Mouse (Mus musculus) natural killer cell, adult 2 months (primary cell): ENCODE results near the gene Tmem121.
"Not testable (repeated sequence)": the region's sequence is repeated elsewhere in the genome, so short reads cannot be mapped to it uniquely, and the experiment has no call there.

Source experiments
- DNase-seq, 2 experiments: peaks; one replicate each; pipeline ENCODE4 v3.0.0; 2022; ENCODE audit warnings: low spot score in 2 of 2

Tmem121 gene

DNA sequence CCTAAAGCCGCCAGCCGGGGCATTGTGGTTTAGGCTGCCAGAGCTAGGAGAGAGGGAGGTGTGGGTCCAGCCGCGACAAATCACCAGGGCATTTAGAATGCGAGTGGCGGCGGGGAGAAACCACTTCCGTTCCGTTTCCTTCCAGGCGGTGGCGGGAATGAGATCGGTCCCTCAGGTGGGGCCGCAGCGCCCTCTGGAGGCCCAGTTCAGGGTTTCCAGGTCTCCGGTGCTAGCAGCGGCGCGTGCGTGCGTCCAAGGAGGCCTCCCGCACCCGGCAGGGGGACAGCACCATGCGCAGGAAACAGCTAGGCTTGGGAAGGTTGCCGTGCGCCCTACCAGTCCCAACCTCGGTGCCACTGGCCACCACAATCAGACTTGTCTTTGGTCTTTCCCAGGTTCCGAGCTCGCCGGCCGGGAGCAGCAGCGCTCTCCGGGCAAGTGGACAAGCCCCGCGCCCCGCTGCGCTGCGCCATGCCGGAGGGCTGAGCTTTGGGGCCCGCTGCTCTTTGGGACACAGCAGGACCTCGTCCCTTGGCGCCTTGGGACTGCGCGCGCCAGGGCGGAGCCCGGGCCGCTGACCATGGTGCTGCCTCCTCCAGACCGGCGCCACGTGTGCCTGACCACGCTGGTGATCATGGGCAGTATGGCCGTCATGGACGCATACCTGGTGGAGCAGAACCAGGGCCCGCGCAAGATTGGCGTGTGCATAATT lies 2.0 kb downstream of the Tmem121 start:
- peak; percentile 73 to 80 for DNase-seq

DNA sequence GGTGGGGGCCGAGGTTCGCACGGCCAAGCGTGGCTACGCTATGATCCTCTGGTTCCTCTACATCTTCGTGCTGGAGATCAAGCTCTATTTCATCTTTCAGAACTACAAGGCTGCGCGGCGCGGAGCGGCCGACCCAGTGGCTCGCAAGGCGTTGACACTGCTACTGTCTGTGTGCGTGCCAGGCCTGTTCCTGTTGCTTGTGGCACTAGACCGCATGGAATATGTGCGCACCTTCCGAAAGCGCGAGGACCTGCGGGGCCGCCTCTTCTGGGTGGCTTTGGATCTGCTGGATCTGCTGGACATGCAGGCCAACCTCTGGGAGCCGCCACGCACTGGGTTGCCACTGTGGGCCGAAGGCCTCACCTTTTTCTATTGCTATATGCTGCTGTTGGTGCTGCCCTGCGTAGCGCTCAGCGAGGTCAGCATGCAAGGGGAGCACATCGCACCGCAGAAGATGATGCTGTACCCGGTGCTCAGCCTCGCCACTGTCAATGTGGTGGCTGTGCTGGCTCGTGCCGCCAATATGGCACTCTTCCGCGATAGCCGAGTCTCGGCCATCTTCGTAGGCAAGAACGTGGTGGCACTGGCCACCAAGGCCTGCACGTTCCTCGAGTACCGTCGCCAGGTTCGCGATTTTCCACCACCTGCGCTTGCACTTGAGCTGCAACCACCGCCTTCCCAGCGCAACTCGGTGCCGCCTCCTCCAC lies 2.8 kb downstream of the Tmem121 start:
- no peak for DNase-seq

GRCm38 (mm10) chr12:113193423-113193822 lies 7.7 kb downstream of the Tmem121 start:
- DNase-seq = no peak

DNA sequence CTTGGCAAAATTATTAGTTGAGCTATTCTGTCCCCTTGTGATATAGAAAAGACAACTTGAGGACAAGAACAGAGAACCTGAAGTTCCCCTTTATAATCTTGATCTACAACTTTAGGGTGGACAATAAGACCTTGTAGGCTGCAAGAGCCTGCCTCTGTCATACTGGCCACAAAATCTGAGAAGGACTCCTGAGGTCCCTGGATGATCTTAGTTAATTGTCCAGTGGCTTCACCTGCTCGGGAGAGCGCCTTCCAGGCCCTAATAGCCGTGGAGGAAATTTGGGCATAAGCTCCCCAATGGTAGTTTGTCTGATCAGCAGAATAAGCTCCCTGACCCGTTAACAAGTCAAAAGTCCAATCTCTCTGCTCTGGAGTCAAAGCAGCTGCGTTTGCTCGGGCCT lies 13.4 kb downstream of the Tmem121 start:
- not testable (repeated sequence) for DNase-seq

- DNase-seq = no peak
Measured at GRCm38 (mm10) chr12:113201301-113201700, 15.6 kb downstream of the Tmem121 start.

- DNase-seq = no peak
Measured at GRCm38 (mm10) chr12:113202008-113202407, 16.3 kb downstream of the Tmem121 start.

- DNase-seq = no peak
Measured at GRCm38 (mm10) chr12:113203522-113203921, 17.8 kb downstream of the Tmem121 start.

DNA sequence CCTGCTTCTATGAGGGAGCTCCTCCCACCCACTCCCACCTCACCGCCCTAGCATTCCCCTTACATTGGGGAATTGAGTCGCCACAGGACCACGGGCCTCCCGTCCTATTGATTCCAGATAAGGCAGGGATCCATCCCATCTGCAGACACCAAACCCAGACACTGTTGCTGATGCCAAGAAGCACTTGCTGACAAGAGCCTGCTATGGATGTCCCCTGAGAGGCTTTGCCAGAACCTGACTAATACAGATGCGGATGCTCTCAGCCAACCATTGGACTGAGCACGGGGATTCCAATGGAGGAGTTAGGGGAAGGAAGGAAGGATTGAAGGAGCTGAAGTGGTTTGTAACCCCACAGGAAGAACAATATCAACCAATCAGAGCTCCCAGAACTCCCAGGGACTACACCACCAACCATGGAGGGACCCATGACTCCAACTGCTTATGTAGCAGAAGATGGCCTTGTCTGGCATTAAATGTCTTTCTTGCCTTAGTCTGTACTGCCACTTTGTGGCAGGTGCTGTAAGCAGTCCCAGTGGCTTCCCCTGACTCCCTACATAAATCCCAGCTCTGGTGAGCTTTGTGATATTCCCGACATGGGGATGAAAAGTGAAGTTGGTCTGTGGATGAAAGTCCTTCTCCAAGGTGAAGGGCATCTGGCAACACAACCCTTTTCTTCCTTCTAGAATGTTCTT lies 19.7 kb downstream of the Tmem121 start:
- DNase-seq = no peak

DNA sequence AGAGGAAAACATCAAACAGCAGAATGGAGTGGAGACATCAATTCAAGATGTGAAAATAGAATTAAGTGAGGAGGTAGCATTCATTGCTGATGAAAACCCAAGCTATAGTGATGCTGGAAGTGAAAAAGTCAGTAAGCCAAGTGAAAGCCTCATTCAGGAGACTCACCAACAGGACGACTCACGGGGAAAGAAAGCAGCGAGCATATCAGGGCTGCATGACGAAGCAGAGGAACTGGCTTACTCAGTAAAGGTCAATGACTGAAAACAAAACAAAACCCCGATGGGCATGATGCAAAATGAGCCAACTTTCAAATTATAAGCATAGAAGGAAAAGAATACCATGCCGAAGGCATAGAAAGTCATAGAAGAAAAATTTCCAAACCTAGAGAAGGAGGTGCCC lies 22.0 kb downstream of the Tmem121 start:
- no peak for DNase-seq

GRCm38 (mm10) chr12:113210586-113211378 lies 25.1 kb downstream of the Tmem121 start:
- no peak for DNase-seq

DNA sequence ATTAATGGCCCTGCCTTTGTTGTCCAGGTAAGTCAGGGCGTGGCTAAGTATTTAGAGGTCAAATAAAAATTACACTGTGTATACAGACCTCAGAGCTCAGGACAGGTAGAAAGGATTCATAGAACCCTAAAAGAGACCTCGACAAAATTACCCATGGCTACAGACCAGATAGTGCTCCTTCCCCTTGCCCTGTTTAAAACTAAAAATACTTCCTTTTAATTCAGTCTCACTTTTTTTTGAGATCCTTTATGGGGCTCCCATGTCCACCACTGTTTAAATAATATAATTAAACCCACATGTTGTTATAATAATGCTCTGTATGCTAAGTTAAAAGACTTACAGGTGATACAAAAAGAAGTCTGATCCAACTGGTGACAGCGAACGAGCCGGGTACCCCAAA lies 26.0 kb downstream of the Tmem121 start:
- no peak for DNase-seq

- no peak for DNase-seq
Measured at GRCm38 (mm10) chr12:113212326-113212924, 26.7 kb downstream of the Tmem121 start.

DNA sequence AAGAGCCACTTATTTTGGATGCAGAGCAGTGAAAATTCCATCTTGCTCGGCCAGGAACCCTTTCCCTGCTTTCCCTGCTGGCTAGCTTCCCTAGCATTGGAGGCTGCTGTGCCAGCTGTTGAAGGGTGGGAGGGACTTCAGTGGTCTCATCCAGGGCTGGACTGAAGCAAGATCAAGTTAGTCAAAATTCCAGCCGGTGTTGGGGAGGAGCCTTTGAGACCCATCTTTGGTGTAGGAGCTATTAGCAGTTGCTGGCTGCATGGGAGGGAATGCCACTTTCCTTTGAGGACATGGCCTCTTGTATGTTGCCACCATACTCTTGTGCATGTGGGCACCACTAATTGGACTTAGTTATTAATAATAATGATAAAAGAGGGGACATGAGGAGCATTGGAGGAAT lies 27.5 kb downstream of the Tmem121 start:
- DNase-seq = no peak

GRCm38 (mm10) chr12:113214072-113214808 lies 28.5 kb downstream of the Tmem121 start:
- DNase-seq = no peak

- no peak for DNase-seq
Measured at GRCm38 (mm10) chr12:113214972-113215666, 29.4 kb downstream of the Tmem121 start.

- peak; percentile 57 to 75 for DNase-seq
Measured at GRCm38 (mm10) chr12:113215667-113216346, 30.1 kb downstream of the Tmem121 start.

- DNase-seq = peak; percentile 68 to 84
Measured at GRCm38 (mm10) chr12:113217306-113218242, 31.8 kb downstream of the Tmem121 start.

GRCm38 (mm10) chr12:113219867-113220266 lies 34.1 kb downstream of the Tmem121 start:
- peak; percentile 54 to 75 for DNase-seq
